Mouse (Mus musculus) layer of hippocampus, postnatal 25 days (tissue): ENCODE data around the gene Noxred1. TPM values are rescaled to one million over a fixed set of nuclear protein-coding genes. Genes with fewer than 3 reads are reported as not detected.

Experiments
- microRNA-seq, 2 experiments: library from miRNA; unstranded; fragments of <30 nt; microRNA quantifications; one replicate each; pipeline ENCODE4 v1.2.0; 2021
- total RNA-seq, 2 experiments: library from RNA; stranded (reverse); gene quantifications; 2 replicates each; pipeline ENCODE4 v1.2.3; 2021

The Noxred1 gene
- total RNA-seq, 2 experiments from 2014 or later, result 1.6 to 1.7 TPM

Small RNA genes within 50 kb of the gene (microRNA-seq; reads per million reads assigned to microRNA genes)
- 0 reads per million in 2 experiments for gene Gm47293

Other genes starting within 250 kb of the Noxred1 start
- 10 to 100 TPM; 10.3 to 10.9 TPM for gene Zdhhc22, start 248.3 kb downstream of the Noxred1 start, total RNA-seq
- 10 to 100 TPM; 32.4 to 35.6 TPM for gene Tmem63c, start 217.4 kb downstream of the Noxred1 start, total RNA-seq
- gene Ngb, start 136.2 kb downstream of the Noxred1 start, total RNA-seq, result 1 to 10 TPM; 2.0 to 2.2 TPM
- gene Gstz1, start 91.6 kb downstream of the Noxred1 start, total RNA-seq, result 10 to 100 TPM; 45.3 to 47.7 TPM
- 10 to 100 TPM; 17.5 to 19.2 TPM for gene Pomt2, start 90.8 kb downstream of the Noxred1 start, total RNA-seq
- gene Samd15, start 39.0 kb downstream of the Noxred1 start, total RNA-seq, result 1 to 10 TPM; 2.2 to 3.9 TPM
- 10 to 100 TPM; 27.6 to 28.9 TPM for gene Tmed8, start 38.3 kb downstream of the Noxred1 start, total RNA-seq
- 10 to 100 TPM; 53.9 to 59.5 TPM for gene Vipas39, start 27.5 kb upstream of the Noxred1 start, total RNA-seq
- 100 to 1,000 TPM; 167 to 194 TPM for gene Ahsa1, start 27.7 kb upstream of the Noxred1 start, total RNA-seq
- gene Ism2, start 61.0 kb upstream of the Noxred1 start, total RNA-seq, result under 1 TPM; 0.25 to 0.70 TPM
- gene Sptlc2, start 149.6 kb upstream of the Noxred1 start, total RNA-seq, result 10 to 100 TPM; 30.8 to 41.6 TPM
- gene Slirp, start 205.2 kb upstream of the Noxred1 start, total RNA-seq, result 100 to 1,000 TPM in 1 of 2 experiments, 10 to 100 TPM in 1; 98.9 to 101 TPM
- 10 to 100 TPM; 17.3 to 20.9 TPM for gene Alkbh1, start 205.3 kb upstream of the Noxred1 start, total RNA-seq
- 10 to 100 TPM; 60.3 to 68.2 TPM for gene Snw1, start 233.5 kb upstream of the Noxred1 start, total RNA-seq